Mouse (Mus musculus): ENCODE measurements at regions not wholly inside any gene's neighbourhood (a gene's known extent, or its start where the extent isn't known, plus 50 kb on each side); places are given as distances from the start of the nearest gene placed in this dataset.

DNA sequence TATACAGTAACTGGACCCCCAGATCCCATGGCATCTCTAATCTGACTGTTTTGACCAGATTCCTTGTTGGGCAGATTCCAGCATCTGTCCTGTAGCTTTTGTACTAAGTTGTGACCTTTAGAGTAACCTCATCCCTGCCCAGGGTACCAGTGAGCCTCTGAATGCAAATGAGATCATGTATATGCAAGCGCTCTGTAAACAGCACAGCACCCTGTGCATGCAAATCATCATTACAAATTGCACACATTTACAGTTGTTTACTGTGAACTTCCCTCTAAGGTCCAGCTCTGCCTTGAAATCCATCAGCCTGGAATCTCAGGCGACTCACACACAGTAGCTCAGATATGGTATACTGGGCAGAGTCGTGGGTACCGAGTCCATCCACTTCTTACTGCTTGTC is 258.6 kb upstream of the Dusp10 start:
- no peak for DNase-seq

DNA sequence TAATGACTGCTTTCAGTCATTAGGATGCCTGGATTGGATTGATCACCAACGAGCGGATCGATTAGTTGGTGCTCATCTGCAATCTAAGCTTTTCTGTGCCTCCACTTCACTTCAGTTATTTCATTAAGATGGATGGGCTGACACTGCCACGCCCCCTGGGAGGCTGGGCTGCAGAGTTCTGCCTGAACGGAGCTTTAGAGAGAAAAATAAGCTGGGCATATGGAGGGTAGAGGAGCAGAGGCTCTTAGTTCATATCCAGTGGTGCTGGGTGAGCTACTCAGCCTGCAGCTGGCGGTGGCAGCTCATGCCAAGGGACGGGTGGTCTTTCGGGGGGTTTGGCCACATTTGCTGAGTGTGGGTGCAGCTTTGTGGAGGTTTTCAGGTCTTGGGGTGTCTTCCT is 256.4 kb upstream of the Dusp10 start:
- DNase-seq = no peak

DNA sequence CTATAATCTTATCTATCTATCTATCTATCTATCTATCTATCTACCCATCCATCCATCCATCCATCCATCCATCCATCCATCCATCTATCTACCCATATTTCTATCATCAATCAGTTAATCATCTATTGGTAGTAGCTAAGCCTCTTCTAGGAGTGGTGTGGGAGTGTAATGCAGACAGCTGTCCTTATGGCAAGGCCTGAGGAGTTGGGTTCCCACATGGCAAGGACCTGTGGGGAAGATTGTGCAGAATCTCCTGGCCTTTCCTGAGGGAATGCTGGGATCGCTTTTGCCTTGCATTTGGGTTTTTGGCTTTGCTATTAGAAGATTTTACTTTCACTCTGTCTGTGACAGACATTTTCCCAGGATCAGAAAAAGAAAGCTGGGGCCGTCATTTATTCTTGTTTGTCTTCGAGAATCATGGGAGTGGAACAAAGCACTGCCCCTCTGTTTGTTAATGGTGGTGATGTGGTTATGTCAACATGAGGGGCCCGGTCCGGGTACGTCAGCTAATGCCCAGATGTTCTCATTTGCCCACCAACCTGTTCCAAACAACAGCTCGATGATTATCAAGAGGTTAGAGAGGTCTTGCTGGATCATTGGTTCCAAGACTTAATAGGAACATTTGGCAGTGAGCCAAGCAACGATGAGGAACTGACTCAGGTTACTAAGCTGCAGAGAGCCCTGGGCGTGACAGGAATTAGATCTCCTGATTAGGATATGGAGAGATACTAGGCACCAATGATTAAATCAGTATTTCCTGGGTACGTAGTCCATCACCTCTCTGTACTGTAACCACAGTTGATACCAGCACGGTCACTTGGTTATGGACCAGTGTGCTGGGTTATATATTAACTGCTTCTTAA is 249.0 kb upstream of the Dusp10 start:
- DNase-seq = no peak

DNA sequence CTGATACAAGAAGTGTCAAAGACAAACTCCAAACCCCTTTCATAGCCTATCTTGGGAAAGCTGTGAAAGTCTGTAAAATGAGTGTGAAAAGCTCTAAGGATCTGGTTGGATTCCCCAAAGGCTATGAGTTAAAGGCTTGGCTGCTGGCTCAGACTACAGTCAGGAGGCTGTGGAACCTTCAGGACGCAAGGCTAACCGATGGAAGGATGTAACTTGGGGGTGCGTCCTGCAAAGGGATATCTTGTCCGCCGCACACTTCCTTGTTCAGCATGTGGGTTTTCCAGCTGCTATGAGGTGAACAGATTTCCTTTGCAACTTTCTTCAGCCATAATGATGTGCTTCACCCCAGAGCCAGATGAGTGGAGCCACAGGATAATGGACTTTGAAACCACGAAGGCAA is 240.3 kb upstream of the Dusp10 start:
- no peak for DNase-seq

DNA sequence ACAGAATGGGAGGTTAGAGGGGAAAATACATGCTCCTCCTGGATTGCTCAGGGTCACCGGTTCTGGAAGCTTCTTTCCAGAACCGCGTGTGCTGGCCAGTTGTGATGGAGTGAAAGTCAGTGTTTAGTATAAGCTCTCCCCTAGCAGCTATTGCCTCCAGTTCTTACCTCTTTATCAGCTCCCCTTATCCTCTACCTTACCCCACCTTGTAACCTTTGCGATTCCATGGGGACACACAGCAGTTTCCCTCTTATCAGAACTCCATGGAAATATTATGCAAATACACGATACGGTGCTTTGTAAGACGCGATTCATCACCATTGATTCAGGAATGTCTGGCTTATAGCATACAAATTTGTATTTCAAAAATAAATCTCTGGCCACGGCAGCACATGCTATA is 232.9 kb upstream of the Dusp10 start:
- DNase-seq = no peak

DNA sequence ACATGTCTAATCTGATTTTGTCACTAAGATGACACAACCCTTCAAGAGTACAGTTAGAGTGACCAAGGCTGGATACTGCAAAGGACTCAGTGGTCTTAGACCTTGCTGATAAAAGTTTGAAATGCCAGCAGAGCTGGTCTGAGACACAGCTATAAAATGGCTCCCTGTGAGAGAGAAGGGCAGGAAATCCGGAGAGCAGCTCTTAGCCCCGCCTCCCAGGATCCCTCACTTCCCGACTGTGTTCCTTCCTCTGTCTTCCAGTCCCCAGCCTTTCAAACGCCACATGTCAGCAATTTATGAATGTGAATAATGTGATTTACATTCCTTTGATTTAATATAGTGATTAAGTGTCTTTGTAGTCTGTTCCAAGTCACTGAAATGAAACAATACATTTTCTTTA is 232.3 kb upstream of the Dusp10 start:
- DNase-seq = no peak

DNA sequence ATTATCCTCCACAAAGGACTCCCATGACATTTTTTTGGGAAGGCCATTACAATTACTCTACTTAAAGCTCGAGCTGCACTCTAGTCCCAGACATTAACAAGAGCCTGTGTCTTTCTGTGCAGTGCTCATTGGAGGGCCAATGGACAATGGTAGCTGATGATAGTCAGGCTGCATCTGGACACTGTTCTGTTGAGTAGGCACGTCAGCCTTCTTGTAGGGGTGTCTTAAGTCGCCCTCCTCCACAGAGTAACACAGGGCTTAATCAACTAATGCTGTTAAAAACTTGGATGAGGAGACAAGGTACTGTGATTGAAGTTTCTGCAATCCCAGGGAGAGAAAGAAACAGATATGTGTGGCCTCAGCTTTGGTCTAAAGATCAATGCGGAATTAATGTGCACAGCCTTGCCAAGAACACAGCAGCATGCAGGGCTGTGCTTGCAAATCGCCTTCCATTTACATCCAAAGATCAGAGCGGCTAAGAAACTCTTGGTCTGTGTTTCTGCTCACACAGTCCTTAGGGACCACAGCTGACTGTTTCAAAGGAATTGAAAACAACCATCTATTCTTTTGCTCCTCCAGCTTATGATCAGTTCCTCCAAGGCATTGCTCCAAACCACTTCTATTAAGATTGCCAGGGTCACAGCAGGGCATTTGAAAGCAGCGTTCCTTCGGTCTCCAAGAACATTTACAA is 229.5 kb upstream of the Dusp10 start:
- no peak for DNase-seq

DNA sequence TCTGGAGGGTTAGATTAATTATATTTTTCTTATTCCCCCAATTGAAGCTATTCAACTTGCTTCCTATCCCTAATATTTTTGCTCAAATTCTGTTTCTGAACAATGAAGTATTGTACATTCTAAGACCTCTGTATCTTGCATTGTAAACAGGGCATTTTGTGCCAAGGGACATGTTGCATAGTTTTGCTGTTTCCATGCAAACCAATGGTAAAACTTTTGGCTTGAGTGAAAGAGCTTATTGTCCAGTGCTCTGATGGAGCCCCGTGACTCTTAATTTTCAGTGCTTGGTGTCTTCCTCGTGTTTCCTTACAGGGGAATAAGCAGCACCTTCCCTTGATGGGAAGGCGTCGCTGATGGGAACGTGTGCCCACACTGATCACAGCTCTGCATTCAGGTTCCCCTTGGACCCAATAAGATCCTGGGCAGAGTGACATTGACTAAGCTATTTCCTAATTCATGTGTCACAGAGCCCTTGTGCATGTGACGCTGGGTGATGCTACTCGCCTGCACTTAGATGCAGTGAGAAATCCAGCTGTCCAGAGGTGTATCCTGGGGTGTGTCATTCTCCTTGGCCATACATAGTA is 220.8 kb upstream of the Dusp10 start:
- no peak for DNase-seq

DNA sequence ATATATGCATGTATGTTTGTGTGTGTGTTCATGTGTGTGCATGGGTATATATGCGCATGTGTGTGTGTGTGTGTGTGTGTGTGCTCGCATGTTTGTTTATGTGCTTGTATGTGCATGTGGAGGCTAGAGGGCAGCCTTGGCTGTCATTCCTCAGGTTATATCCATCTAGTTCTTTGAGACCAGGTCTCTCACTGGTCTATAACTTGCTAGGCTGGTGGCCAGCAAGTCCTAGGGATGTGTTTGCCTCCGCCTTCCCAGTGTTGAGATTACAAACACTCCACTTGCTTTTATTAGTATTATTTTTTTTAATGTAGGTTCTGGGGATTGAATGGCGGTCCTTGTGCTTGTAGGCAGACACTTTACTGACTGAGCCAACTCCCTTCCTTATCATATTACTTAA is 219.8 kb upstream of the Dusp10 start:
- no peak for DNase-seq

DNA sequence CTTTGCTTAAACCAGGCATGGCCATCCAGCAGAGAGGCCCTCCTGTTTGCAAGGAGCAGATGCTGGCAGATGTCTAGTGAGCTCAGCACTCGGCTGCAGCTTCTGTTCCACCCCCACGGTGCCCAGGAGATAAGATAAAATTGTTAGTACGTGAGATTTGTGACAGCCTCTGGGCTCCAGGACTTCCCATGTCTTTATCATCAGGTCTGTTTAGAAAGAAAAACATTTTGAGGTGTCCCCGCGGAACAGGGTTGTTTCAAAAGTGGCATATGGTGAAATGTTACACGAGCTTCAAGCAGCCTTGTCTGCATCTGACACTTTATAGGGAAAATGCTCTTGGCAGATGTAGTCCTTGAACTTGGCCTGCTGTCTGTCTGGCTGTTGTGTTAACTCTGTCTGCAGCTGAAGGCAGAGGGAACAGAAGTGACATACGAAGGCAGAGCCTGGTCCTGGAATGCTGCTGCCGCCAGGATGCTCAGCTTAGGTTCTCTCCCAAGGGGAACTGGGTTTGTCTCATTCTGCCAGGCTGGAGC is 219.1 kb upstream of the Dusp10 start:
- DNase-seq = no peak

DNA sequence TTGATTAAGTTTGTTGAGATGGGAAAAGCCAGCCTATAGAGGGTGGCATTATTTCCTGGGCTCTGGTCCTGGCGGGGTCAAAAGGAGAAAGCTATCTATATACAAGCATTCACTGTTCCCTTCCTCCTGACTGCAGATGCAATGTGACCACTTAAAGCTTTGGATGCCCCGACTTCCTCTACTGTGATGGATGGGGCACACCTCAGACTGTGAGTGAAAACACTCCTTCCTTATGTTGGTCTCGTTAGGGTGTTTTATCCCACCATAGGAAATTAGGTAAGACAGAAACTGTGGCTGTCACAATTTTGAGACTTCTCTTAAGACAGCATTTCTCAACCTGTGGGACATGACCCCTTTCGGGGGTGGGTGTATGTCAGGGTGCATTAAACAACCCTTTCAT is 210.8 kb upstream of the Dusp10 start:
- DNase-seq = no peak

DNA sequence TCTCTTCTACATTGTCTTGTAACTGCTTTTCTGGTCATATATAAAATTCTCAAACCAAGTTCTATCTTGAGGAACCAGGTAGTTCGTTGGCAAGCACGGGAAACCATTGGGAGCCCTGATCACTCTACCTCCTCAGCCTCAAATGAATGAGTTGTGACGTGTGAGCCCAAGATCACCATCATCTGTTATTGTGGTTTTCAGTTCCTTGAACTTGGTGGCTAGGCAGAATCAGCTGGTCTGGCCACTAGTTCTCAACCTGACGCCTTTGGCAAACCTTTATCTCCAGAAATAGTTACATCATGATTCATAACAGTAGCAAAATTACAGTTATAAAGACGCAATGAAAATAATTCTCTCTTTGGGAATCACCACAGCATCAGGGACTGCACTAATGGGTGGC is 209.7 kb upstream of the Dusp10 start:
- DNase-seq = no peak

DNA sequence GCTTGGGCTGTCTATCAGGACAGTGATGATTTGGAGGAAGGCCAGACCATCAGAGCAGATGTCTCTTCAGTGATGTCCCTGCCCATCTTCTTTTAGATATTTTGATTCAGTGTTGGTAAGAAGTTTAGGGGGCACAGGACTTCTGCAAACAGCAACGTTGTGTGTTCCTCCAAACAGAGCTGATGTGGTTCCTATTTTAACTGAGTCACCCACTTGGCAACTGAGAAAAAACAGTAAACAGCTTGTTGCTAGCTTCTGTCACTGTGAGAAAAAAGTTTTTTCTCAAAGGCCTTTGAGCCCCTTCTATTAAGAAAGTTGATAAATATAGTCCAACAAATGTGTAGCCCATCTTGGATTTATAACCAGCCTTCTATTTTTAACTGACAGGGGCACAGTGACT is 209.3 kb upstream of the Dusp10 start:
- DNase-seq = no peak

DNA sequence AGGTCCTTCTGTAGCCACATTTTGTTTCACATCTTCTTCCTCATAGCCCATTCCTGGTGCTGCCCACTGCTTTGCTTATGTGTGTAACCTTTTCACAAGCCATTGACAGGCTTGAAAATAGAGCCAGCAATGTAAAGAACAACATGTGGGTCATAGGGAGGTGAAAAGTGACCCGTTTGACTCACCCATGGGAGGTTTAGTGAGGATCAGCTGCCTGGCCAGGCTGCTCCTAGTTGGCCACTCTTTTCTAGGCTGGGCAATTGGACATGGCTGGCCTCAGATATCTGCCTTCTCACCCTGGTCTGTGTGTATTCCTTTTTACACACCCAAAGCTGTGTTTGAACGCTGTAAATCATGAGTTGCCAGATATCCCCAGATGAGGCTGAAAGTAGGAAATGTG is 208.8 kb upstream of the Dusp10 start:
- no peak for DNase-seq

DNA sequence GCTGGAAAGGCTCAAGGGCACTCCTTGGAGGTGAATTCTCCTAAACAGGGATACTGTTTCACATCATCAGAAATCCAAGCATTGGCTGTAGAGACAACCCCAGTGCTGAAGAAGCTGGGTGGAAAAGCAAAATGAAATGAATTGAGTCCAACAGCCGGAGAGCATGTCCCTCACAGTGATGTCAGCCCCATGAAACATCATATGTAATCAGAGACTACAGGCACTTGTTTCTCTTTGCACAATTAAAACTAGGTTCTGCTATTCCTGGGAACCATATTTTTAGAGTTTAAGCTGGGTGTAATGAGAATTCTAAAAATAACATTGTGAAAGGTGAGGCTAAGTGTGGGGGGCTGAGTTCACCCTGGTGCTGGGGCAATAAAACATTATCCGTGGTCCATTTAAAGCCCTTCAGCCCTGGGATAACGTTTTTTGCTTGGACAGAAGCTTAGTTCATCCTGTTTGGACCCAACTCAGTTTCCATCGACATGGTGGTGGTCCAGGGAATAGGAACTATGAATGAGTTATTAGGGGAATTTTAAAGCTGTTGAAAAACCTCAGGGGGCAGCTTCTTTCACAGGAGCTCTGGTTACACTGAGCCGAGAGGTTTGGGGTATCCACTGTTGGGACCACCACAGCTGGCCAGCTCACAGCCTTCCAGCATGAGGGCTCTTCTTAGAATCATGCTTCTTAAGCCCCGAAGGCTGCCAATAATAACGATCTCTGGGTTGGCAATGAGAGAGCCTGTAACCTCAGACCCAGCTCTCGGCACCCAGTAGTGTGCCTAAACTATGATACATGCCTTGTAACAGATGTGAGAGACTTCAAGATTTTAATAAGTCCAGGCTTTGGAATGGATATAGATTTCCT is 206.0 kb upstream of the Dusp10 start:
- no peak for DNase-seq

DNA sequence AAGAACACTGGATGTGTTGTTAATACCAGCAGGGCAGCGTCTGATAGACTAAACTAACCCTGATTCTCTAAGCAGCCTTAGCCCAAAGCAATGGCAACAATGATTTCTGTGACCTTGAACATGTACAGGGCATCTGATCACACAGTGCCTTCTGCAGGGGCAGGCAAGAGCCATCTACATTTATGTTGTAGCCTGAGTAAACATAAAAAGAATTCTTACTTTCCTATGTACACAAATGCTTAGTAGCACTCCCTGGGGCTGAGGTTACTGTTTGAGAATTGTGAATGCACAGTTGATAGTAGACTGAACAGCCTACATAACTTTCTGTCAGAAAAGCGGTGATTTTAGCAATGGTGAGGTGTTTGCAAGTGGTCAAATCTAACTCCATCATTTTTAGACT is 204.9 kb upstream of the Dusp10 start:
- DNase-seq = no peak

DNA sequence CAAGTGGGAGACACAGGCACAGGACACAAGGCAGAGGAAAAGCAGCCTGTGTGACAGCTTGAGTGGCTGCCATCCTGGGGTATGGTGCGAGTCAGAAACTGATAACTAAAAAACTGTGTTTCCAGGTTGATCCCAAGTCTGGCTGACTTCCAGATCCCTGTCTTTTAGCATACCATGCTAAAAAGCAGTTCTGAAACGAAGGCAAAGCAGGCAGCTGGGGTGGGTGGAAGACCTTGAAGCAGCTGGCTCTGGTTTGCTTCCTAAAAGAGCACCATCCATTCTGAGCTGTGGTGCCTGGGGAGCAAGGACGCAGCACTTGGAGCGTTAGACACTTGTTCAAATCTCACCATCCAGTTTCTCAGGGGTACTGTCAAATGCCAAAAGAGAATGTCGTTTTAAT is 192.5 kb upstream of the Dusp10 start:
- DNase-seq = no peak

DNA sequence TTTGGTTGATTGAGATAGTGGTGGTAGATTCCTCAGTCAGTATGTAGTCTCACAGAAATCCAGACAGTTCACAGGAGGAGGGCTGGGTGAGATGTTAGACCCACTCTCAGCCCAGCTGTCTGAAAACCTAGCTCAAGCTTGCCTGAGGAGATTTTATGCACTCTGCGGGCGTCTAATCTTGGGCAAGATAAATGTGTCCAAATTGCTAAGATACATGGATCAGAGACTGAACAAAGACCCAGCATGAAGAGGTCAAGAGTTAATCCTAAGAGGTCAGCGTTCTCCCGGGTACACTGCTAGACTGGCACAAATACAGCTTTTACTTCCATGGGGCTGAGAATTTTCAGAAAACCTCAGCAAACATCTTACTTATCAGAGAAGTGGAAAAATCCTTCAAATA is 186.8 kb upstream of the Dusp10 start:
- no peak for DNase-seq

DNA sequence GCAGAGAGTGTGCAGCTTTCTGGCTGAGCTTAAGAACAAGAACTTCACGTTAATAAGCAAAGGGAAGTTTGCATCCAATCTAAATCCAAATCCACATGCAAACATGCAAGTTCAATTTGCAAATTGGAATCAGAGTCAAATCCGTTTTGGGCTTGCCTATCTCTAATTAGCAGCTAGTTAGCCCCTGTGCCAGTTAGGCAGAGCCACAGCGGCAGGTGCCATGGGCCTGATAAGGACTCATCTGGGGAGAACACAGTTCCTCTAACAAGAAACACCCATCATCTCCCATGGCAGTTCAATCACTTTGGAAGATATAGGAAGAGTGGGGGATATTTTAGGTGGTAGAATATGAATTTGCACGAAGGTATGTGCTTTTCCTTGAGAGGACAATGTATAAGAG is 168.0 kb upstream of the Dusp10 start:
- DNase-seq = no peak

DNA sequence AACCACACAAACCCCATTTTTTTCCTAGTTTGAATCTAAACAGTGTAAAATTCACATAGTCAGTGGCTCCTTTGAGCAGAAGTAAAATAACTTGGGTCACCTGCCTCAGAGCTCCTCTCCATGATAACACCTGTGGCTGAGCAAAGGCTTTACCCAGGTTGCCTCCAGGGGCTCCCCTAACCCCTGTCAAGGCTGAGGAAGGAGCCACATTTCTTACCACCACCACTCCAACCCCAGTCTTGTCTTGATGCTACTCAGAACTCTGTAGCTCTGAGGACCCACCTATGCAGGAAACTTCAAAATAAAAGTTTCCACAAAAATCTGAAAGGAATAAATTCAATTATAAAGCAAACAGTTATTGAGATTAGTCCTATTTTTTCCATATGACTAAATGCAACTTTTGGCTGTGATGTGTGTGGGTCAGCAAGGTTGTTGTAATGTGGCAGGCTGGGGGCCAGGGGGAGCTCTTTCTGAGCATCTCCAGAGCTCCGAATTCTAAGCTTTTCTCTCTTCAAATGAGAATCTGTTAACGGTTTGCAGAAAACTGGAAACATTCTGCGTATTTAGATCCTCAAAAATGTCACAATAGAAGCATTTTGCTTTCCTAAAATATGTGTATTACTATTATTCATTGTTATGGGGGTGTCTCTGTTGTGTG is 159.0 kb upstream of the Dusp10 start:
- peak; percentile 19 for DNase-seq

DNA sequence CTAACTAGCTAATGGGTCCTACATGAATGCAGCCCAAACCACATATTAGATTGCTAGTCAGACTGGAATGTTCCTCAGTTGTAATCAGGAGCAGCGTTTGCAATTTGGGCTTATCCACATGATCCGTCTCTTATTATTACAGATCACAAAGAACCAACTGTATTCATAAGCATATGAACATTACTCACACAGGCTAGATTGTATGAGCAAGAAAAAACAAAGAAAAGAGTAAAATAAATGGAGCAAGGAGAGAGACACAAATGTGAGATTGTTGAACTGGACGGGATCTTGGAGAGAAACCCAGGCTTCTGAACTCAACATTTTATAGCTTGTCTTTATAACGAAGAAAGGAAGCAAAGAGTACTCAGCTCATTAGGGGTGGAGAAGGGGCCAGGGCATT is 148.0 kb upstream of the Dusp10 start:
- DNase-seq = no peak

DNA sequence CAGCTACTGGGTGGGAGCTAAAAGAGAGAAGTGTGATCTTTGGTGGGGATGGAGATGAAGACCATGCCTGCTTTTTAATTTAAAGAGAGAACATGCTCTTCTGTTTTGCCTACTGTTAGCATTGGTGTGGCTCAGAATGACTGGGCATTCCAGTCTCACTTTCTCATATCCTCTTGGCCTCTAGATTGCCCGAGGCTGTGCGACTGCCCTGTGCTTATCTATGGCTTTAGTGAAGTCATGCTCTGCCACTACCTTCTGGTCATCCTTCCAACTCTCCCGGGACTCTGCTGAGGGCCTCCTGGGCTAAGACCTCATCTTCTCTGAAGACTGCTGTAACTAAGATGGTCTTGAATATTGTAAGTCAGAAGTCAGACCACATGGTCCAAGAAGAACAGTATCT is 147.5 kb upstream of the Dusp10 start:
- no peak for DNase-seq

DNA sequence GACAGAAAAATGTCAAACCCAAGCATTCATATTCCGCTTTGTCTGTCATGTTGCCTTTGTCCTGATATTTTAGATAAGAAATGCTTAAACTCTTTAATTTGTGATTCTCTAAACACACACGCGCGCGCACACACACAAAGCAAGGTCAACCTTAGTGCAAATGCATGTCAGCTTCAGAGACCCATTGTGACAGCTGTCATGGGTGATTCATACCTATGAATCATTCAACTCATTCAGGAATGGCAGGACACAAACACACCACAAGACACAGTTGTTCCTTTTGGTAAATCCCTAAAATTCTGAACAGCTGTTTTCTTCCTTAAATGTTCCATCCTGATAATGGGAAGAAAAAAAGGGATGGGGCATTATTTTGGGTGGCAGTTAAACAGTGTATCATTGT is 144.1 kb upstream of the Dusp10 start:
- no peak for DNase-seq

Data from lung, postnatal 14 days (tissue).